Mouse (Mus musculus) adrenal gland, postnatal 4 days (tissue): Measurements from ENCODE around the gene Mgp. TPM values are rescaled to one million over a fixed set of nuclear protein-coding genes. Genes with fewer than 3 reads are reported as not detected.
A peak's percentile ranks its signal among the peaks of the same experiment; 100 is the strongest.

Experiments
- DNase-seq, 2 experiments: peaks; one replicate each; pipeline ENCODE4 v3.0.0; 2021 to 2022; ENCODE audit warnings: low spot score in 2 of 2, mixed read lengths in 2 of 2
- total RNA-seq, 2 experiments: library from RNA; stranded (reverse); gene quantifications; 2 replicates each; pipeline ENCODE4 v1.2.3; 2021

Mgp gene
- total RNA-seq, 2 experiments from 2014 or later: 174 to 199 TPM

DNA sequence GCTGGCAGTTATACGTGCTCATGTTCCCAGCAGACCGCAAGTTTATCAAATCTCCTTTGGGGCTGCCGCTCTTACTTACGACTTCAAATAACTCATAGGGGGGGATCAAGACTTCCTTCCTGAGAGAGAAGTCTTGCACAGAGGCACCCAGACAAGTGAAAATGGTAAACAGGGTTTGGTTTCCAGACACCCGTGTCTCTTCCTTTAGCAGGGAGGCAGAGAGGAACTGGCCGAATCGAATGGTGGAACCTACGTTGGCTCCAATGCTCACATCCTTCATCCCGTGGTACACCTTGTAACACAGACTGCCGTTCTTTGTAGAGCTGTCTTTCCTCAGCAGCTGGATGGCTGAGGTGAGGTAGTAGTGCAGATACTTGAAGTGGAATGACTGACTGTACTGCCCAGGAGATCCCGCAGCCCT, 21.3 kb downstream of the Mgp start:
- DNase-seq: no peak

DNA sequence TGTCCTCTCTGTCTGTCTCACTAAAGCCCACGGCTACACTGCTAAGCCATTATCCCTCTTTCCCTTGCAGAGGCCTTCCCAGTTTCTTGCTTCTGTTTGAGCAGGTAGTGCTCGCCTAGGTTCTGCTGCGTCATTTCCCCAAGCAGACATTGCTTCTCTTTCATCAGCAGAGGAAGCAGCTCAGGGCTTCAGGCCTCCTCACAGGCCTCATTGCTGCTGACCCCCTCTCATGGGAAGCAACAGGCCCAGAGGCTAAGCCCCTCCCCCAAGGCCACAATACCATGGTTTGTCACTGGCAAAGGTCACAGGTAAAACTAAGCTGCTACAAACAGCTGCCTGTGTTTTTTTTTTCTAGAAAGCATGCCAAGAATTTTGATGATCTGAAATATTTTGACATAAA, 22.9 kb downstream of the Mgp start:
- no peak for DNase-seq

DNA sequence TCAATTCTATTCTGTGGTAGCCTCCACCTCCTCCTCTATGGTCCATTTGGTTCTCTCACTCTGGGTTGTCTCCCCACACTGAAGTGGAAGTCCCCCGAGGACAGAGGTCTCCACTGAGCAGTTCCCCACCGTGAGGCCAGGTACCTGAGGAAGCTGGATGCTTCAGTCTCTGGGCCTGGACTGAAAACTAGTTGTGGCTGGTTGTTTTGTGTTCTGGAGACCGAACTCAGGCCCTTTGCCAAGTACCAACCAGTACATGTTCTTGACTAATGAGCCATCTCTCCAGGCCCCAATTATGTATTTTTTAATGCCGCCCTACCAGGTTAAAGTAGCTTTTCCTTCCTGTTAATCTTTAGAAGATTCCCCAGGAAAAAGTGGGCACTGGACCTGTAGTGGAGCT, 23.3 kb downstream of the Mgp start:
- no peak for DNase-seq

DNA sequence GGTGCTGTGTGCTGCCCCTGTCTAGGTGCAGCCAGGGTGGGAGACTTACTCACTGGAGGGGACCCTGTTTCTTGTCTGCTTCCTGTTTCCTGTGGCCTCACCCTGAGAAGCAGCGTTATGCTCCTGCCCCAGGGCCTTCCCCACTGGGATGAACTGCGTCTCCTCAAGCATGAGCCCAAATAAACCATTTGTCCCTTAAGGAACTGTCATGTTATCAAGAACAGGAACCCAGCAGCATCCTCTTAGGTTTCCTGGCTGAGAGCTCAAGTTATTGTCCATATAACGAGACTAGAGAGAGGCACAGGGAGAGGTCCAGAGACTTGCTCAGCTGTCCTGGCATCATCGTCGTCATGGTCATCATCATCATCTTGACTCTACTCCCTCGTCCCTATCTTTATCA, 25.4 kb downstream of the Mgp start:
- DNase-seq: no peak

DNA sequence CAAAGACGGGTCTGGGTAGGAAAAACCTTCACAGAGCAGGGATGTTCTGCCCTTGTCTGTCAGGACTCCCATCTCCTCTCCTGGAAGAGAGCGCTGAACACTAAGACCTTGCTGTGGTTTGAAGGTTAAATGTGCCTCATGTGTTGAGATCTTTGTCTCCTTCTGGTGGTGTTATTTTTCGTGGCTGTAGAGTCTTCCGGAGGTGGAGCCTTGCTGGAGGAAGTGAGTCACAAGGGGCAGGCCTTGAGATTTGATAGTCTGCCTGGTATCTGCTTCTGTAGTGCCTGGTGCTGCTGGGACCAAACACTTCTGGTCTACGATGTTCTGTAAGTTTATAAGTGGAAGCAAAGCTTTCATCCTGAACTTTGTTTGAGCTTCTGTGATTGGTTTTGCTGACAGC, 26.7 kb downstream of the Mgp start:
- no peak for DNase-seq

DNA sequence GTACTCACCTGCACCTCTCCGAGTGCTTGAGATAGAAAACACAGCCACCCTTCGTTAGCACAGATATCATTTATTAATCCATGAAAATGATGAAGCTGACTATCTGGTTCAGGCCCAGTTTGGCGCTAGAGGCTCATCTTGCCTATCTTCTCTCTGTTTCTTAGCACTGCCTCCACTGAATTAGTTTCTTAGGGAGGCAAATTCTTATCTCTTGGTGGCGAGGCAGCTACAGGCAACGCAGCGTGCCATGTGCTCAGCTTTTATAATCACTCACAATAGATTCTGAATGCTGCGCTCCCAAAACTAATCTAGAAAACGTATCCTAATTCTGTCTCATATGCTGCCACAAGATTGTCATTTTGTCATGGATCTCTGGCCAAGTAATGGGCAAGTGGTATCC, 27.2 kb downstream of the Mgp start:
- no peak for DNase-seq

DNA sequence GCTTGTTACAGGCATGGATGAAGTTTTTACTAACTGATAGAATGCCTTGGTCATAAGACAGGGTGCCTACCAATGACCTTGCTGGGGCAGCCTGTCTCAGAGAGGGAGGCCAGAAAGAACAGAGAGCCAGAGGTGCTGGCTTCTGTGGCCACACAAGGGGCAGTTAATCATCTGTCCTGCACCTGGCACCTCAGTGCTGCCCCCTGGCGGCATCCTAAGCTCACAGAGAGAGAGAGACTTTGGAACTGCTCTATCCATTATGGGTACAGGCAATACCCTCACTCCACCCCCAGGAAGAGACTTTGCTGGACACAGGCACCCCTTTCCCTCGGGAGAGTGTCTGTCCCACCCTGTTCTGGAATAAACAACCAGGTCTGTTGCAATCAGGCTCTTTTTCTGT, 27.8 kb downstream of the Mgp start:
- DNase-seq: peak in 1 of 2 experiments; percentile 35

DNA sequence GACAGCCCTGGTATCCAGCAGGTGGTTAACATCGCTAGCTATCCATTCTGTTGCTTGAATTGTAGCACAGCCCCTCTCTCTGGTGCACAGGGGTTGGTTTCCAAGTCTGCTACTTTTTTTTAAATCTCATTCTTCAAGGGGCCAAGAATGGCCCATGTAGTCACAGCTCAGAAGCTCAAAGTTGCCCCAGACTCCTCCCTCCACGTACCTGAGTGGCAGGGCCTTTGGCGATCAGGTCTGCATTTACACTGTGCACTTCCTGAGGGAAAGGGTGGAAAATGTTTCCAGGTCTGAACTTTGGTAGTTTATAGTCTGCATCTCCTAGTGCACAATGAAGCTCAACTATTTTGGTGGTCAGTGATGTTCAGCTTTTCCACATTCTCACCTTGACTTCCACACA, 28.4 kb downstream of the Mgp start:
- no peak for DNase-seq

DNA sequence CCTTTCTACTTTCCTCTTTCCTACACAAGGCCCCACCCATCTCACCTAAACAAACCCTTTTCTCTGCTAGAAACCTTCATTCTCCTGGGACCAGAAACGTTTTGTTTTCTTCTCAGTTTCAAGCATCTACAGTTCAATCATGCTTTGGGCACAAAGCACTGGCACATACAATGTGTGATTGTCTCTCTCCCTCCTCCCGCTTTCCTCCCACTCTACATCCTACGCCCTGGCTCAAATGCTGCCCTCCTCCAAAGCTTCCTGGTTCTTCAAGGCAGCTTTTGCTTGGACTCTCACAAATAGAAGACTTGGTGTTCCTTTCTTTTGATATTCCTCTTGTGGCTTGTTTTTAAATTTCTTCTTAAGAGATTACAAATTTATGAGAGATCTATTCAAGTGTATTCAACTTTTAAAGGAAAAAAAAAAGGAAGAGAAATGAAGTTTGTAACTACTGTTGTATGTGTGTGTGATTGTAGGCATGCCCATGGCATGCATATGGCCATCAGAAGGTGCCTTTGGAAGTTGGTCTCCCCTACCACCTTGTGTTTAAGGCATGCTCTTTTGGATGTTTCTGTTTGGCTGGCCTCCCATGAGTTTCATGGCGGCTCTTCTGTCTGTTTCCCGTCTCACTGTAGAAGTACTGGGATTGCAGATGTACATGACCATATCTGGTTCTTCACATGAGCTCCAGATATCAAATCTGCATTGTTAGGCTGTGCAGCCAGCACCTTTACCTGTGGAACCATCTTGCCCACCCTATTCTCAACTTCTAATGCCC, 29.7 kb downstream of the Mgp start:
- no peak for DNase-seq

DNA sequence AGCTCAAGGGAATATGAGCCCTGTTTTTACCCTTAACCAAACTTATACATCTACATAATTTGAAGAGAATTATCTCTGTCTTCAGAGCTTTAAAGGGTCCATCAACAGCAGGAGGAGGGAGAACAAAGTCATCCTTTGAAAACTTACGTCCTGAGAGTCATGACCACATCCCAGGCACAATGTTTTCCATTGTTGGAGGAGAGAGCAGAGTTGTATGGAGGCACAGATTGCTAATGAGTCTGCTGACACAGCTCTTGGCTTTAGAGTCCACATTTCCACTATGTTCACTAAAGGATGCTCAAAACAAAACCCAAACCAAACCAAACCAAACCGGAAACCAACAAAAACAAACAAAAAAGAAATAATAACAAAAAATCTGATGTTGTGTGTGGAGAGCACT, 30.7 kb downstream of the Mgp start:
- DNase-seq: no peak

DNA sequence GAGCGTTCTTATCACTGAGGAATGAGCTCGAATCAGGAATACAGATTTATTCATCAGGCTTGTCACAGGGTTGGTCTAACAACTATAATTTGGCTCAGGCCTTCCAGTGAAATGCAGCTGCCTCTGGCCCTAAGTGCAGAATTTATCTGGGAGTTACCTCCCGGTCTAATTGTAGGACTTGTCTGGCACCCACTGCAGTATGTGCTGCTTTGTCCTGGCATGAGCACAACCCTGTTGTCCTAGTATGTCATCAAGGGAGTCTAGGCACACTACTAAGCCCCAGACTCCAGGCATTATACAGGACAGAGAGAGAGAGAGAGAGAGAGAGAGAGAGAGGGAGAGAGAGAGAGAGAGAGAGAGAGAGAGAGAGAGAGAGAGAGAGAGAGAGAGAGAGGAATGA, 38.3 kb downstream of the Mgp start:
- DNase-seq: no peak

DNA sequence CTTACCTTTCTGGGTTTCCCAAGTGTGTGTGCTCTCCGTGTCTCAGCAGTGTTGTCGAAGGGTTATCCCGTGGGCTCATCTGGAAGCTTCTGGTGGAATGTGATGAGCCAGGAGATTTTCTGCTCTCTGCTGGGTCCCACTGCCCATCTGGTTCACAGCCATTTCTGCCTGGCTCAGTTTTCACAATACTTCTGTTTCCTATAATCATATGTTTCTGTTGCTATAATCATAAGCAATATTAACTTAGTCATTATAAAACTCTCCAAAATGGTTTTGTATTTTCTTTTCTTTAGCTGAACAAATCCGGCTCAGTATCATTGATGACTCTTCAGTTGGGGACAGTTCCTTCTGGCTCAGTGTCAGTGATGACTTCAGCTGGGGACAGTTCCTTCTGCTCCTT, 40.3 kb downstream of the Mgp start, which contains the start of gene Smco3:
Gene Smco3, minus strand, starts transcription at position 101 of the 400 bp plus-strand sequence.
- no peak for DNase-seq

DNA sequence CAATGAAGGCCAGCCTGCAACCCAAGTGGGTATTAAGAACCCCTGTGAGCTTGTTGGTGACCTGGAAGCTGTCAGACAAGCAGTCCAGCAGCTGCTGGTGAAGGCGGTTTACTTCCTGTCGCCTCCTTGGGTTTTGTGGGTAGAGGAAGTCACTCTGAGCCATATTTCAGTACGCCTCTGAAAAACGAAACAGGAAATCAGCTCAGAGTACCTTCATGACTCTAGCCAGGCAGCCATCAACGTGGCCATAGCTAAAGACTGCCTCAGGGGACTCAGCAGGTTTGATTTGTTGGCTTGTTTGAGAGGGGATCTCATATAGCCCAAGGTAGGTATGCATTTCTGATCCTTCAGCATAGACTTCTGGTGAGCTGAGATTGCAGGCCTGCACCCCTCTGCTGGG, 43.9 kb downstream of the Mgp start:
- no peak for DNase-seq

DNA sequence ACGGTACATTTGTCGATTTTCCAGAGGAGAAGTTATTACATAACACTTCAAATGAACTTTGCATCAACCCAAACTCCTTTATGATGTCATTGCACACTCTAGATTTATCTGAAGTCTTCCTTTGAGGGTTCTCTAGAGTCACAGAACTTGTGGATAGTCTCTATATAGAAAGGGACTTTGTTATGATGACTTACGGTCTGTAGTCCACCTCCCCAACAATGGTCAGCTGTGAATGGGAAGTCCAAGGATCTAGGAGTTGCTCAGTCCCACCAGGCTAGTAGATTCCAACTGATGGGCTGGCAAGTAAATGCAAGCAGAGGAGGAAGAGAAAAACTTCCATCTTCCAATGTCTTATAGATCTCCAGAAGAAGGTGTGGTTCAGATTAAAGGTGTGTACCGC, 46.9 kb downstream of the Mgp start:
- no peak for DNase-seq

DNA sequence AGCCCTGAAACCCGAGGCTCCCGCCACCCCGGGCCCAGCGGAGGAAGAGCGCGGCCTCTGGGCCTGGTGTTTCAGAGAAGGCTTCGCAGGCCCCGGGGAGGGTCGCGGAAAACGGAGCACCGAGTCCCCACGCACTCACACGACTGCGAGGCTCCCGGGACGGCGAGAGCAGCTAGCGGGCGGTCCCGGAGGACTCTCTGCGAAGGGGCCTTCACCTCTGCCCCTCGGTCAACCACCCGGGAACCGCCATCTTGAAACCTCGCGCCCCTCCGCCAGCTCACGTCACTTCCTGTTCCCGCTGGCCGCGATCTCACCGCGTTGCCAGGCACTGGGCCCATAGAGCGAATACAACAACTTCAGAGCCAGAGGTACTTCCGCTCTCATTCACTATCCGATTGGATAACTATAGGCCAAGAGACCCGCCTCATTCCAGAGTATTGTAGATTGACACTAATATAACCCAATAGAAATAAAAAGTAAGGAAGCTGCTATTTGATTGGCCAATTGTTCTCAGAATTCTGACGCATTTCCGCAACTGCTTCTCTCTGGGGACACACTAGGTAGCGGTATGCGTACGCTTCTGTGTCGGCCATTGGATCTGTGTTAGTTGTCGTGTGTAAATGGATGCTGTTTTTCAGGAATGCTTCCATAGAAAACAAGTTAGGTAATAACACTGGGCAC, 47.6 kb downstream of the Mgp start, which contains the start of gene Wbp11:
Gene Wbp11, minus strand, starts transcription at position 353 of the 681 bp plus-strand sequence.
- peak; percentile 79 to 87 for DNase-seq

DNA sequence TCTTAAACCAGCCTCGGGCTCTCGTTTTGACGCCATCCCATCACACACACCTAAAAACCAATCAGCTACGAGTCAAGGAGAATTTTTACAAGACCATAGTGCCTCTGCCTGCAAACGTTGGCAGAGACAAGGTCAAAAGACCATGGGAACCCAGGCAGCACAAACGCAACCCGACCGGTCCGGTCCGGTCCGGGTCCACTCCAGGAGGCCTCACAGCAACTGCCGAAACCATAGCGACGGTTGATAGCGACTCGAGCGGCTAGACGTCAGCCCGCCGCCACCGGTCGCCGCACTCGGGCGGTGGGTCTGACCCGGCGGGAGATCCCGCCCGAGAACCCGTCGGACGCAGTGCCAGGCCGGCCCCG, 48.1 kb downstream of the Mgp start, which contains the start of gene BC049715:
Gene BC049715, plus strand, starts transcription at position 111 of the 365 bp plus-strand sequence.
- DNase-seq: no peak

DNA sequence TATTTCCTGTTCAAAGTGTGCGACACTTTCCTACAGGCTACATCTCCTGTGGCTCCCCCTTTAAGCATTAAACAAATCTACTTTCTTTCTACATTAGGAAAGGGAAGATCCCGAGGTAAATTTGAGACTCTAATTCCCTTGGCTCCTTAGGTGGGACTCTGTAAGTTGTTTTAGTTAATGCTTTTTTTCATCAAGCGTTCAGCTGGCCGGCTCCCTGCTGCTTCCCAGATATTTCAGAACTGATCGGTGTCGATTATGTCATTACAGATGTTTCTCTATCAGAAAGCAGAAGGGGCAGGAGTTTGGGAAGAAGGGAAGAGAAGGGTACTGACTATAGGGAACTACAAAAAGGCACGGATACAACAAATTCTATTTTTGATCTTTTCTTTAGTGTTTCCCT, 48.5 kb downstream of the Mgp start:
- DNase-seq: no peak

DNA sequence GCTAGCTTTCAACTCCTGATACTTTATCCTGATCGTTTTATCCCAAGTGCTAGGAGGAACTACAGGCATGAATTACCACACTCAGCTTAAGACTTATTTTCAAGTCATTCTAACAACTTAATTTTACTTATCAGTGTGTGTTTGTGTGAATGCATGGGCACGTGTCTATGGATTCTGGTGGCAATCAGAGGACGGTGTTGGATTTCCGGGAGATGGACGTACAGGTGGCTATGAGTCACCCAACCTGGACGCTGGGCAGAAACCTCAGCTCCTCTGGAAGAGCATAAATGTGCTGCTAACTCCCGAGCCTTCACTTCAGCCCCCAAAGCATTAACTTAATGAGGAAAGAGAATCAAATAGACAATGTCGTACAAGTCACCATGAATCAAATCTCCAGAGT, 50.6 kb downstream of the Mgp start:
- no peak for DNase-seq
